Mouse (Mus musculus): ENCODE data around the gene Rgs12. TPM values are rescaled to one million over a fixed set of nuclear protein-coding genes. Genes with fewer than 3 reads are reported as not detected.
A peak's percentile ranks its signal among the peaks of the same experiment; 100 is the strongest.

Gene Rgs12
- polyA plus RNA-seq, 1 experiment from 2014 or later, result 53.8 TPM

- WGBS, result 83% methylated on average over 10 of the region's 10 CpGs
- no peak for DNase-seq (ENCODE audit: low spot score)
- no peak overlapping the region for H3K27ac ChIP-seq
- H3K4me3 ChIP-seq, result no peak overlapping the region
- H3K9me3 ChIP-seq (replicated peaks), result no peaks in the 10 kb centered on the region
- H3K36me3 ChIP-seq, result 0 out of 2 replicates have a peak, but pooled peaks cover 4% of the 10 kb centered on the region
- H3K27me3 ChIP-seq (ENCODE audit: low read depth, poor library complexity, severe bottlenecking), result no peaks in the 10 kb centered on the region
- H3K4me1 ChIP-seq, result peaks cover 9% of the 10 kb centered on the region
These were observed 32.0 kb upstream of the Rgs12 start for GRCm38 (mm10) chr5:34917234-34917655.

- H3K4me1 ChIP-seq, result peaks cover 9% of the 10 kb centered on the region
- no peaks in the 10 kb centered on the region for H3K27me3 ChIP-seq (ENCODE audit: low read depth, poor library complexity, severe bottlenecking)
- no peak overlapping the region for H3K4me3 ChIP-seq
- WGBS, result 88% methylated on average over 3 of the region's 3 CpGs
- no peaks in the 10 kb centered on the region for H3K9me3 ChIP-seq (replicated peaks)
- peaks cover 9% of the 10 kb centered on the region for H3K36me3 ChIP-seq
- no peak for DNase-seq (ENCODE audit: low spot score)
- H3K27ac ChIP-seq, result no peak overlapping the region
These were observed 30.5 kb upstream of the Rgs12 start for GRCm38 (mm10) chr5:34918785-34919184.

DNA sequence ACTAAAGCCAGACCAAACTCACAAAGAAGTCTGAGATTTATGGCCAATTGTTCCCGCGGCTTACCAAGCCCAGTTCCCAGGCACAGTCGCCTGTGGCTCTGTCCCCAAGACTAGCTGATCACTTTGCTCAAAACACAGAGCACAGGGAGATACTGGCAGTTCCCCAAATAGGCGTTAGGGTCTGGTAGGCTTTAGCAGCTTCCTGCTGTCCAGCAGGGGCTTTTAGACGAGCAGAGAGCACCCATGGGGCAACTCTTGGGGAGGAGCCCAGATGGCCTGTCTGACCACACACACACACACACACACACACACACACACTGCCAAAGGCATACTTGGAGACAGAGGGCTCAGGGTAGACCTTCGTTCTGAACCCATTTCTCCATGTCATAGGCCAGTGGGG, 26.7 kb upstream of the Rgs12 start:
- 60% methylated on average over 6 of the region's 6 CpGs for whole genome bisulfite sequencing
- DNase-seq (ENCODE audit: low spot score), result no peak
- Histone ChIP-seq H3K4me1 (peaks cover under 1% of the 10 kb centered on the region; the same call in 1 of the 2 replicates), H3K4me3 (no peak overlapping the region), H3K9me3 (replicated peaks) (no peaks in the 10 kb centered on the region), H3K27me3 (ENCODE audit: low read depth, poor library complexity, severe bottlenecking) (no peaks in the 10 kb centered on the region), H3K27ac (no peak overlapping the region), H3K36me3 (peaks cover 12% of the 10 kb centered on the region)

GRCm38 (mm10) chr5:34923920-34924319, 25.3 kb upstream of the Rgs12 start:
- 93% methylated on average over 4 of the region's 4 CpGs for WGBS

DNA sequence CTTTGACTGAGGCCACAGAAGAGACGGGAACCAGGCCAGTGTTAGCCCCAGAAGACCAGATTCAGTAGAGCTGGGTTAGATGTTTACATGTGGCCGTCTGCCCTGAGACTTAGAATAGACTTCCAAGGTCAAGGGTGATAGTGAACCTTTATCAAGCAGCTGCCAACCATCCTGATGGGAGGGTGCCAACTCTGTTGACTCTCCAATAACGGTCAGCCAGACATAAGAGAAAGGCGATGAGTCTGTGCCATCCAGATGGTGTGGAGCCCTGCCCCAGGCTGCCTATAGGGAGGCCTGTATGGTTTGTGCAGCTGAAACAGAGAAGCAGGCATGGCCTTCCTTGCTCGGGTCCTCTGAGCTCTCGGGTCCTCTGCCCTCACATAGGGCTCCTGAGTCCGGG, 24.7 kb upstream of the Rgs12 start:
- Histone ChIP-seq H3K27me3 (ENCODE audit: low read depth, poor library complexity, severe bottlenecking) (no peaks in the 10 kb centered on the region), H3K27ac (no peak overlapping the region), H3K4me1 (no peaks in the 10 kb centered on the region), H3K36me3 (peaks cover 12% of the 10 kb centered on the region), H3K9me3 (replicated peaks) (no peaks in the 10 kb centered on the region), H3K4me3 (no peak overlapping the region)
- no peak for DNase-seq (ENCODE audit: low spot score)
- WGBS, result 91% methylated on average over 7 of the region's 7 CpGs

More at GRCm38 (mm10) chr5:34923920-34924319, 25.3 kb upstream of the Rgs12 start:
- Histone ChIP-seq H3K4me3 (no peak overlapping the region), H3K9me3 (replicated peaks) (no peaks in the 10 kb centered on the region), H3K36me3 (peaks cover 12% of the 10 kb centered on the region), H3K27me3 (ENCODE audit: low read depth, poor library complexity, severe bottlenecking) (no peaks in the 10 kb centered on the region), H3K27ac (no peak overlapping the region), H3K4me1 (no peaks in the 10 kb centered on the region)
- DNase-seq (ENCODE audit: low spot score), result no peak

DNA sequence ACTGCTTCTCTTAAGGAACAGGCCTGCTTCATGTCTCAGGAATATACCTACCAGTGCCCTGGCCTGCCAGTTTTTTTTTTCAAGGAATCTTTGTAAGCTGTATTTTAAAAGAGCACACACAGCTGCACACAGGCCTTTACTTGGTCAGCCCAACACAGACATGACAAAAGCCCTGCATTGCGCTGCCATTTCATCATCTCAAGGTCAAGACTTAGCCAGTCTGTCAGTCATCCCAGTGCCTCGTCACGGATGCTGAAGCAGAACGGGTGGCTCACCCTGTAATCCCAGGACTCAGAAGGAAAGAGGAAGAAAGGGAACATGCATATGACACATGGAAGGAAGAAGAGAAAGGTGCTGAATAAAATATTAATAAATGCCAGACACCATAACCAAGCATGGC, 21.6 kb upstream of the Rgs12 start:
- Histone ChIP-seq H3K9me3 (replicated peaks) (no peaks in the 10 kb centered on the region), H3K4me3 (no peak overlapping the region), H3K27ac (no peak overlapping the region), H3K36me3 (peaks cover 8% of the 10 kb centered on the region), H3K27me3 (ENCODE audit: low read depth, poor library complexity, severe bottlenecking) (no peaks in the 10 kb centered on the region), H3K4me1 (peaks cover 21% of the 10 kb centered on the region)
- 92% methylated on average over 4 of the region's 4 CpGs for WGBS
- DNase-seq (ENCODE audit: low spot score), result no peak

DNA sequence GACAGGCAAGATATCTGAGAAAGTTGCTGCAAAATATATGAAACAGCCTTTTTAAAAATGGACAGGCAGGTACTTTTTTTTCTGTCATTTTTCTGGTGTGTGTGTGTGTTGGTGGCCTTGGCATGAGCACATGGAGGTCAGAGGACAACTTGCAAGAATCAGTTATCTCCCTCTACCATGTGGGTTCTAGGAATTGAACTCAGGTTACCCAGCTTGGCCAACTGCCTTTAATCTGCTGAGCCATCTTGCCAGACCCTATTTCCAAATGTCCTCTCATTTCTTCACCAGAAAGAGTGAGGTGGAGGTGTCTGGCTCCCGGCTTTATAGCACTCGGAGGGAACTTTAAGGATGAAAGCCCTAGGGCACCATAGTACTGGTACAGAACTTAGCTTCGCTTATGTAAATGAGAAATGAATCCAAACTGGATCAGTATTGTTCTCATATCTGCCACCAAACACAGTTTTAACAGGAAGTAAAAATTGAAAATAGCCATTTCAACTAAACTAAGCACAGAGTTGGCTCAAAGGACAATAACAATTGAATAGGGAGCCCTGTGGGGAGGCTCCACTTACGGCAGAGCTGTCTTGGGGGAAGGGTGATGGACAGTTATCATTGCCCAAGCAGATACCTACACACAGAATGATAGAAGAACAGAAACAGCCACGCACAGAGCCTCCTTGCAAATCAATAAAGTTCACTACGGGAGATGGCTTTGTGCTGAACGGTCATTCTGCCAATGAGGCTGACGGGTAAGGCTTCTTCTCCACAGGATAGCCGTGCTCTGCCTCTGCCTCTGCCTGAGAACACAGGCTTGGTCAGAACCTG, 18.9 kb upstream of the Rgs12 start:
- H3K9me3 ChIP-seq (replicated peaks), result no peaks in the 10 kb centered on the region
- no peak overlapping the region for H3K4me3 ChIP-seq
- no peaks in the 10 kb centered on the region for H3K36me3 ChIP-seq
- H3K4me1 ChIP-seq, result peaks cover 21% of the 10 kb centered on the region
- H3K27me3 ChIP-seq (ENCODE audit: low read depth, poor library complexity, severe bottlenecking), result no peaks in the 10 kb centered on the region
- 89% methylated on average over 9 of the region's 9 CpGs for WGBS
- H3K27ac ChIP-seq, result peak overlapping the region; percentile 83
- no peak for DNase-seq (ENCODE audit: low spot score)

DNA sequence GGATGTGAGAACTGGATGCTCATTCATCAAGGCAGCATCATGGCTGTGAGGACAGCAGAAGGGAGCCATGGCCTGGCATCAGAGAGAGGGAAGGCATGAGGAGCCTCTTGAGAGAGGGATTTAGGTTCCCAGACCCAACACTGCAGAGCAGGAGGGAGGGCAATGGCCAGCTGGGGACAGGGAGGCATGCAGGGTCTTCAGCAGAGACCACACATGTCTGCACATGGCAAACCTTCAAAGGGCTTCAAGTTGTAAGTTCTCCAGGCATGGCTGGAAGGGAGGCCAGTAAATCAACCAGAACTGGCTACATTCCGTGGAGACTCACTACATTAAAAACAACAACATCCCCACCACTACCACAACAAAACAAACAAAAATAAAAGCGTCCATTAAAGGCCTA, 18.2 kb upstream of the Rgs12 start:
- WGBS, result 54% methylated on average over 2 of the region's 2 CpGs
- H3K4me3 ChIP-seq, result no peak overlapping the region
- H3K27me3 ChIP-seq (ENCODE audit: low read depth, poor library complexity, severe bottlenecking), result no peaks in the 10 kb centered on the region
- H3K27ac ChIP-seq, result peak overlapping the region; percentile 83
- H3K4me1 ChIP-seq, result peaks cover 21% of the 10 kb centered on the region
- H3K36me3 ChIP-seq, result no peaks in the 10 kb centered on the region
- no peak for DNase-seq (ENCODE audit: low spot score)
- H3K9me3 ChIP-seq (replicated peaks), result no peaks in the 10 kb centered on the region

- H3K4me1 ChIP-seq, result peaks cover 21% of the 10 kb centered on the region
- no peaks in the 10 kb centered on the region for H3K9me3 ChIP-seq (replicated peaks)
- DNase-seq (ENCODE audit: low spot score), result no peak
- no peaks in the 10 kb centered on the region for H3K36me3 ChIP-seq
- no peaks in the 10 kb centered on the region for H3K27me3 ChIP-seq (ENCODE audit: low read depth, poor library complexity, severe bottlenecking)
- peak overlapping the region; percentile 83 for H3K27ac ChIP-seq
- WGBS, result 61% methylated on average over 11 of the region's 11 CpGs
- H3K4me3 ChIP-seq, result no peak overlapping the region
These were observed 17.5 kb upstream of the Rgs12 start for GRCm38 (mm10) chr5:34931516-34932457.

GRCm38 (mm10) chr5:34932458-34932806, 16.8 kb upstream of the Rgs12 start:
- H3K36me3 ChIP-seq, result no peaks in the 10 kb centered on the region
- peak overlapping the region; percentile 83 for H3K27ac ChIP-seq
- DNase-seq (ENCODE audit: low spot score), result no peak
- no peak overlapping the region for H3K4me3 ChIP-seq
- no peaks in the 10 kb centered on the region for H3K27me3 ChIP-seq (ENCODE audit: low read depth, poor library complexity, severe bottlenecking)
- 80% methylated on average over 4 of the region's 4 CpGs for WGBS
- H3K9me3 ChIP-seq (replicated peaks), result no peaks in the 10 kb centered on the region
- H3K4me1 ChIP-seq, result peaks cover 21% of the 10 kb centered on the region

DNA sequence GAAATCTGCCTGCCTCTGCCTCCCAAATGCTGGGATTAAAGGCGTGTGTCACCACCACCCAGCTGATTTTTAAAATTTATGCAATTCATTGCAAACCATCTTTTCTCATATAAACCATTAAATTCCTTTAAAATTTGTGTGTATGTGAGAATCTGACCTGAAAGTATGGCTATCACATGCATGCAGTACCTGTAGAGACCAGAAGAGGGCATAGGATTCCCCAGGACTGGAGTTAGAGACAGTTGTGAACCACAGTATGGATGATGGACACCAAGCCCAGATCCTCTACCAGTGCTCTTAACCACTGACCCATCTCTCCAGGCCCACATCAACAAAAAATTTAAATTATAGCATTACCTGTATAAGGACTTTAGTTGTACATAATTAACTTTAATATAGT, 15.8 kb upstream of the Rgs12 start:
- H3K27ac ChIP-seq, result no peak overlapping the region
- H3K4me1 ChIP-seq, result peaks cover 21% of the 10 kb centered on the region
- H3K27me3 ChIP-seq (ENCODE audit: low read depth, poor library complexity, severe bottlenecking), result no peaks in the 10 kb centered on the region
- H3K36me3 ChIP-seq, result no peaks in the 10 kb centered on the region
- DNase-seq (ENCODE audit: low spot score), result no peak
- H3K4me3 ChIP-seq, result no peak overlapping the region
- 93% methylated on average over 1 of the region's 1 CpGs for WGBS
- no peaks in the 10 kb centered on the region for H3K9me3 ChIP-seq (replicated peaks)

- no peaks in the 10 kb centered on the region for H3K36me3 ChIP-seq
- H3K27me3 ChIP-seq (ENCODE audit: low read depth, poor library complexity, severe bottlenecking), result no peaks in the 10 kb centered on the region
- H3K4me1 ChIP-seq, result no peaks in the 10 kb centered on the region
- H3K4me3 ChIP-seq, result no peak overlapping the region
- H3K9me3 ChIP-seq (replicated peaks), result no peaks in the 10 kb centered on the region
- WGBS, result 80% methylated on average over 10 of the region's 10 CpGs
- H3K27ac ChIP-seq, result no peak overlapping the region
- DNase-seq (ENCODE audit: low spot score), result no peak
These were observed 7.4 kb upstream of the Rgs12 start for GRCm38 (mm10) chr5:34941710-34942470.
